In the genomic region with DNA sequence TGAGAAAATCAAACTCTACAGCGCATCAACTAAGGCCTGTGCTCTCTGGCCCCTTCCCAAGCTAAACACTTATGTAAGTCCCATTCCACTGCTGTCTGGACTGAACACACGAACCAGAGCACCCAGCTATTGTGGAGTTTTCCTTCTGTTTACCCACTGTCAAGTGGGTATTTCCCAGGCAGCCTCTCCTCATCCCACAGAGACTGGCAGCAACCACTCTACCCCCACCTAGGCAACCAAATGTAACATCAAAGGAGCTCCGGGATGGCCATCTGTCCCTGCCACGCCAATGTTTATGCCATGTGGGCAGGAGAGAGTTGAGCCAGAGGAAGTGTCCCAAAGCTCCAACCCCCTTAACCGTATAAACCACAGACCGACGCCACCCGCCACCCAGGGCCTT, we compare ENCODE assay signal across 13 mouse cellular contexts.
DNase-seq lines count a peak whose midpoint lies in the region; ATAC-seq and TF ChIP-seq lines count a peak whose summit lies in the region.
"Had no signal": no experiment of that assay in that cellular context is flagged by ENCODE, and none has a peak within 500 bp of the region (broad histone marks: within the 10 kb centered on the region; RNA-seq: fewer than 3 reads in every experiment).

No protein-coding gene starts in this region.

- peaks cover 2% of the 10 kb centered on the region; the same call in 1 of the 2 replicates for H3K36me3 ChIP-seq in heart, embryonic 16.5 days (ENCODE audit: control insufficient read depth, insufficient read depth)
- no peaks in the 10 kb centered on the region for H3K36me3 ChIP-seq in heart, adult 2 months (ENCODE audit: control insufficient read depth, insufficient read depth, low read length)
- no peaks in the 10 kb centered on the region for H3K36me3 ChIP-seq in lung, embryonic 15.5 days
- H3K36me3 ChIP-seq in forebrain, embryonic 10.5 days (replicated peaks) = peaks cover 24% of the 10 kb centered on the region

- no peaks in the 10 kb centered on the region for H3K4me1 ChIP-seq in heart, embryonic 16.5 days (ENCODE audit: control insufficient read depth, insufficient read depth, low read length)
- no peaks in the 10 kb centered on the region for H3K4me1 ChIP-seq in heart, adult 2 months (ENCODE audit: control insufficient read depth, insufficient read depth, low read length)
- peaks cover 21% of the 10 kb centered on the region for H3K4me1 ChIP-seq in lung, embryonic 15.5 days
- H3K4me1 ChIP-seq in forebrain, embryonic 10.5 days = peaks cover 5% of the 10 kb centered on the region

- intact Hi-C loops in heart, adult 2 months (cut with DNase I) = no loop called here

- H3K27me3 ChIP-seq in heart, embryonic 16.5 days (ENCODE audit: control insufficient read depth, insufficient read depth, low read length) = no peaks in the 10 kb centered on the region
- H3K27me3 ChIP-seq in heart, adult 2 months (ENCODE audit: control insufficient read depth, insufficient read depth, low read length) = no peaks in the 10 kb centered on the region
- no peaks in the 10 kb centered on the region for H3K27me3 ChIP-seq in lung, embryonic 15.5 days
- H3K27me3 ChIP-seq in forebrain, embryonic 10.5 days (ENCODE audit: poor library complexity, severe bottlenecking) = no peaks in the 10 kb centered on the region

- TF ChIP-seq EP300 in heart, adult 2 months (IDR thresholded peaks at IDR 0.05; ENCODE audit: insufficient read depth, low read depth, low read length) = no peak

- no peak for TF ChIP-seq CTCF in heart, adult 2 months (IDR thresholded peaks at IDR 0.05)

- H3K9ac ChIP-seq in heart, embryonic 16.5 days (ENCODE audit: low read length) = no peak overlapping the region
- H3K9ac ChIP-seq in heart, adult 2 months (ENCODE audit: low read depth, low read length) = no peak overlapping the region
- H3K9ac ChIP-seq in lung, embryonic 15.5 days = no peak overlapping the region

- no peak overlapping the region for H3K27ac ChIP-seq in heart, embryonic 16.5 days (ENCODE audit: low read length)
- H3K27ac ChIP-seq in heart, adult 2 months = no peak overlapping the region
- peak overlapping the region; percentile 25 for H3K27ac ChIP-seq in lung, embryonic 15.5 days
- no peak overlapping the region for H3K27ac ChIP-seq in forebrain, embryonic 10.5 days

- no peak for DNase-seq in heart, adult 2 months
- peak; percentile 52 for DNase-seq in Muller cell, postnatal 12 days (ENCODE audit: inconsistent ontology term)
- DNase-seq in cerebellum, postnatal 10 days = peak; percentile 84 to 89
- no peak for DNase-seq in forebrain, embryonic 10.5 days (ENCODE audit: extremely low spot score, low spot score)
- no peak for DNase-seq in urinary bladder, adult 18-20 months (ENCODE audit: low spot score in 2 of 2)
- no peak for DNase-seq in layer of hippocampus, adult 8-10 months (ENCODE audit: low spot score in 2 of 2)
- DNase-seq: adrenal gland, adult 2 months; heart, postnatal 36 days; kidney, postnatal 10 days; liver; thymus, adult 18-20 months had no signal

- H3K4me2 ChIP-seq in heart, embryonic 16.5 days (ENCODE audit: low read depth, low read length) = no peak overlapping the region
- H3K4me2 ChIP-seq in lung, embryonic 15.5 days = no peak overlapping the region

- H3K4me3 ChIP-seq in heart, embryonic 16.5 days (ENCODE audit: low read length) = no peak overlapping the region
- no peak overlapping the region for H3K4me3 ChIP-seq in heart, adult 2 months
- H3K4me3 ChIP-seq in lung, embryonic 15.5 days = no peak overlapping the region
- H3K4me3 ChIP-seq in forebrain, embryonic 10.5 days = no peak overlapping the region

- no peaks in the 10 kb centered on the region for H3K79me2 ChIP-seq in heart, adult 2 months (replicated peaks; ENCODE audit: control insufficient read depth, insufficient read depth, low read length)

- peak; percentile 49; the same call in 1 of the 2 replicates for ATAC-seq in heart, embryonic 16.5 days (replicated peaks; ENCODE audit: extremely low read depth, insufficient read depth, low FRiP score)
- ATAC-seq in lung, embryonic 15.5 days (ENCODE audit: borderline replicate concordance, extremely low read depth, low FRiP score, low TSS enrichment) = 0 out of 2 replicates have a peak, but pooled peaks have one; percentile 53

- TF ChIP-seq POLR2A in heart, adult 2 months (IDR thresholded peaks at IDR 0.05; ENCODE audit: insufficient read depth, low read depth, low read length) = no peak

- WGBS in heart, embryonic 16.5 days = 69% methylated on average over 8 of the region's 8 CpGs
- 65% methylated on average over 8 of the region's 8 CpGs for WGBS in heart, adult 2 months
- WGBS in lung, embryonic 15.5 days = 44% methylated on average over 8 of the region's 8 CpGs
- WGBS in forebrain, embryonic 10.5 days = 92% methylated on average over 8 of the region's 8 CpGs

- H3K9me3 ChIP-seq in heart, embryonic 16.5 days (replicated peaks; ENCODE audit: control insufficient read depth, low read length) = no peaks in the 10 kb centered on the region
- no peaks in the 10 kb centered on the region for H3K9me3 ChIP-seq in lung, embryonic 15.5 days
- H3K9me3 ChIP-seq in forebrain, embryonic 10.5 days = no peaks in the 10 kb centered on the region

Comparison
In these comparisons a context has a peak if more than half of its experiments do, and no peak if none do; other contexts are left out.
1. DNase-seq: peak in Muller cell, postnatal 12 days (single experiment) and cerebellum, postnatal 10 days (2 of 2); none in heart, adult 2 months (0 of 2), forebrain, embryonic 10.5 days (single experiment), urinary bladder, adult 18-20 months (0 of 2) and layer of hippocampus, adult 8-10 months (0 of 2).